Mouse (Mus musculus) heart, embryonic 12.5 days (tissue): ENCODE results near the gene Ccdc9. TPM values are rescaled to one million over a fixed set of nuclear protein-coding genes. Genes with fewer than 3 reads are reported as not detected.
"Not testable (repeated sequence)": the region's sequence is repeated elsewhere in the genome, so short reads cannot be mapped to it uniquely, and the experiment has no call there.

Source experiments
- ATAC-seq: fragments of 200-750 bp; cut with Nextera tagmentation; 2 replicates; pipeline ENCODE4 v1.8.0; 2017; ENCODE audit warnings: moderate TSS enrichment, moderate library complexity; ENCODE audit not compliant: insufficient number of reproducible peaks, low FRiP score
- H3K27ac ChIP-seq: fragments of 300-500 bp; sonication (generic); 2 replicates; pipeline ENCODE4 v1.5.1; 2016; ENCODE audit warnings: mild to moderate bottlenecking, moderate library complexity; ENCODE audit not compliant: poor library complexity, severe bottlenecking
- H3K27me3 ChIP-seq: fragments of 300-500 bp; sonication (generic); replicated peaks from 2 replicates; pipeline ENCODE4 v1.6.1; 2016; ENCODE audit warnings: mild to moderate bottlenecking, moderate library complexity
- H3K36me3 ChIP-seq: fragments of 300-500 bp; sonication (generic); 2 replicates; pipeline ENCODE4 v1.6.1; 2016; ENCODE audit warnings: mild to moderate bottlenecking, moderate library complexity
- H3K4me1 ChIP-seq: fragments of 300-500 bp; sonication (generic); replicated peaks from 2 replicates; pipeline ENCODE4 v1.6.1; 2016; ENCODE audit warnings: mild to moderate bottlenecking
- H3K4me2 ChIP-seq: fragments of 300-500 bp; sonication (generic); 2 replicates; pipeline ENCODE4 v1.6.1; 2016; ENCODE audit warnings: mild to moderate bottlenecking, moderate library complexity
- H3K4me3 ChIP-seq: fragments of 300-500 bp; sonication (generic); 2 replicates; pipeline ENCODE4 v1.5.1; 2016; ENCODE audit warnings: mild to moderate bottlenecking
- H3K9ac ChIP-seq: fragments of 300-500 bp; sonication (generic); 2 replicates; pipeline ENCODE4 v1.6.1; 2016; ENCODE audit warnings: mild to moderate bottlenecking, moderate library complexity
- H3K9me3 ChIP-seq: fragments of 300-500 bp; sonication (generic); replicated peaks from 2 replicates; pipeline ENCODE4 v1.6.1; 2016; ENCODE audit warnings: mild to moderate bottlenecking, moderate library complexity
- WGBS: fragments of 180-500 bp; shearing (Covaris S2); methylation state at CpG from one replicate; pipeline ENCODE4 v1.1.7; 2016; 5-methylcytosine and 5-hydroxymethylcytosine counted together
- polyA plus RNA-seq: library from polyadenylated mRNA; unstranded; fragments of >200 nt; fragmentation: Nextera tagmentation; extraction: Ambion mirVana; gene quantifications from 2 replicates; pipeline ENCODE4 v1.2.1, GENCODE M21; 2016

Ccdc9 gene
- polyA plus RNA-seq, 1 experiment from 2014 or later, result 24.3 TPM

DNA sequence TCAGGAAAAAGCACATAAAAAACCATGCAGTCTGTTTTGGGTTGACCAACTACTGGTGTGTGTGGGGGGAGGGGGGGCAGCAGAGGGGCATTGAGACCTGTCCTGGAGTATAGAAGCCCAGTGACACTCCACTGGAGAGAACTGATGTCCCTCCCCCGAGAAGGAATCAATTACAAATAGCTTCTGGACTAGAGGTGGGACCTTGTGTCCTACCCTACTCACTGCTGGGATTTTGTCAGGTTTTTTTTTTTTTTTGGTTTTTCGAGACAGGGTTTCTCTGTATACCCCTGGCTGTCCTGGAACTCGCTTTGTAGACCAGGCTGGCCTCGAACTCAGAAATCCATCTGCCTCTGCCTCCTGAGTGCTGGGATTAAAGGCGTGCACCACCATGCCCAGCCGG is 20.5 kb upstream of the Ccdc9 start:
- not testable (repeated sequence) for H3K9me3 ChIP-seq, H3K27ac ChIP-seq, H3K9ac ChIP-seq, H3K36me3 ChIP-seq, H3K4me2 ChIP-seq, H3K4me3 ChIP-seq, ATAC-seq, H3K27me3 ChIP-seq
- peaks cover 39% of the 10 kb centered on the region for H3K4me1 ChIP-seq
- 73% methylated on average over 6 of the region's 6 CpGs for WGBS

GRCm38 (mm10) chr7:16299419-16300035 is 12.9 kb upstream of the Ccdc9 start:
- H3K9ac ChIP-seq, result peak overlapping the region; percentile 64

DNA sequence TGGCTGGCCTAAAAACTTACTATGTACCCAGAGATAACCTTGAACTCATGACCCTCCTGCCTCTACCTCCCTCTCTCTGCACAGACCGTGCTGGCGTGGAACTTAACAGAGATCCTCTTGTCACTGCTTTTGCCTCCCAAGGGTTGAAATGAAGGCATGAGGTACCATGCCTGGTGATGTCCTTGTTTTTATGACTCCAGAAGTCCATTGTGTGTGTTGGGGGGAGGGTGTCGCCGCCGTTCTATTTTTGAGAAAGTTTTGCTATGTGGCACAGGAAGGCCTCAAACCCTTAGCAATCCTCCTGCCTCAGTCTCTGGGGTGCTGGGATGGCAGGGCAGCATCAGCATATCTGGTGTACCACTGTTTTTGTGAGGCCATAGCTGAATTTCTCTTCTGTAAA is 12.3 kb upstream of the Ccdc9 start:
- Histone ChIP-seq H3K4me2 (peak overlapping the region; percentile 93), H3K27me3 (no peaks in the 10 kb centered on the region), H3K4me1 (peaks cover 35% of the 10 kb centered on the region), H3K4me3 (peak overlapping the region; percentile 51; the same call in 1 of the 2 replicates), H3K9me3 (no peaks in the 10 kb centered on the region), H3K27ac (0 out of 2 replicates have a peak overlapping the region, but pooled peaks have one; percentile 35), H3K9ac (no peak overlapping the region), H3K36me3 (no peaks in the 10 kb centered on the region)
- no peak for ATAC-seq
- 74% methylated on average over 5 of the region's 5 CpGs for WGBS

More at GRCm38 (mm10) chr7:16299419-16300035, 12.9 kb upstream of the Ccdc9 start:
- 0 out of 2 replicates have a peak overlapping the region, but pooled peaks have one; percentile 35 for H3K27ac ChIP-seq
- no peaks in the 10 kb centered on the region for H3K36me3 ChIP-seq
- H3K4me2 ChIP-seq, result peak overlapping the region; percentile 93
- no peaks in the 10 kb centered on the region for H3K27me3 ChIP-seq
- H3K4me3 ChIP-seq, result peak overlapping the region; percentile 51
- H3K4me1 ChIP-seq, result peaks cover 35% of the 10 kb centered on the region
- under 1% methylated on average over 52 of the region's 52 CpGs for WGBS
- peak; percentile 54 for ATAC-seq
- H3K9me3 ChIP-seq, result no peaks in the 10 kb centered on the region

GRCm38 (mm10) chr7:16297616-16298015 is 11.0 kb upstream of the Ccdc9 start:
- H3K4me1 ChIP-seq, result peaks cover 35% of the 10 kb centered on the region
- 66% methylated on average over 2 of the region's 2 CpGs for WGBS
- no peak overlapping the region for H3K4me2 ChIP-seq
- H3K9me3 ChIP-seq, result no peaks in the 10 kb centered on the region
- no peak for ATAC-seq
- H3K4me3 ChIP-seq, result no peak overlapping the region
- H3K27ac ChIP-seq, result 0 out of 2 replicates have a peak overlapping the region, but pooled peaks have one; percentile 35
- H3K27me3 ChIP-seq, result no peaks in the 10 kb centered on the region
- no peak overlapping the region for H3K9ac ChIP-seq
- H3K36me3 ChIP-seq, result no peaks in the 10 kb centered on the region

- Histone ChIP-seq H3K27me3 (no peaks in the 10 kb centered on the region), H3K4me2 (peak overlapping the region; percentile 87), H3K27ac (peak overlapping the region; percentile 93), H3K9ac (peak overlapping the region; percentile 70), H3K36me3 (no peaks in the 10 kb centered on the region), H3K9me3 (no peaks in the 10 kb centered on the region), H3K4me1 (peaks cover 35% of the 10 kb centered on the region), H3K4me3 (peak overlapping the region; percentile 50)
- WGBS, result under 1% methylated on average over 21 of the region's 22 CpGs
- ATAC-seq, result peak; percentile 66
These were observed 10.3 kb upstream of the Ccdc9 start for GRCm38 (mm10) chr7:16296766-16297390.

DNA sequence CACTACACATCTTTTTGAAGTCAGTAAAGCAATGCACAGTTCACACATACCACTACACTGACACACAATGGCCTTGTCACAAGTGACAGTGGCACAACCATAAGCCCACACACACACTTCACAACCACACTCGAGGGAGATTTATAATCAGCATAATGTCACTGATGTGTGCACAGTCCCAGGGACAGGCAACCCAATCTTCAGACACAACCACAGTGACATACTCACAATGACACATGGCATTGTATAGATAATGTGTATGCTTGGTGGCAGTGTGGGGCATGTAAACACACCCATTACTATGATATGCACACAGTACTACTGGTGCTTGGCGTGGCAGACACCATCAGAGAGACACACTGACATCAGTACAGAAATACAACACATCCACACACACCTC is 9.6 kb upstream of the Ccdc9 start:
- Histone ChIP-seq H3K9me3 (no peaks in the 10 kb centered on the region), H3K4me2 (peak overlapping the region; percentile 87), H3K4me1 (peaks cover 35% of the 10 kb centered on the region), H3K9ac (no peak overlapping the region; the same call in 1 of the 2 replicates), H3K4me3 (no peak overlapping the region), H3K36me3 (no peaks in the 10 kb centered on the region), H3K27ac (peak overlapping the region; percentile 93), H3K27me3 (no peaks in the 10 kb centered on the region)
- WGBS, result 29% methylated on average over 2 of the region's 2 CpGs
- ATAC-seq, result peak; percentile 12; the same call in 1 of the 2 replicates

- Histone ChIP-seq H3K4me1 (peaks cover 35% of the 10 kb centered on the region), H3K9me3 (no peaks in the 10 kb centered on the region), H3K27ac (peak overlapping the region; percentile 93), H3K9ac (peak overlapping the region; percentile 68), H3K36me3 (no peaks in the 10 kb centered on the region), H3K27me3 (no peaks in the 10 kb centered on the region), H3K4me3 (peak overlapping the region; percentile 59), H3K4me2 (peak overlapping the region; percentile 87)
- WGBS, result 2% methylated on average over 39 of the region's 41 CpGs
- ATAC-seq, result peak; percentile 75
These were observed 8.8 kb upstream of the Ccdc9 start for GRCm38 (mm10) chr7:16295321-16295900.

GRCm38 (mm10) chr7:16294837-16295236 is 8.2 kb upstream of the Ccdc9 start:
- Histone ChIP-seq H3K9me3 (no peaks in the 10 kb centered on the region), H3K4me2 (peak overlapping the region; percentile 87), H3K27ac (peak overlapping the region; percentile 93), H3K4me1 (peaks cover 31% of the 10 kb centered on the region), H3K27me3 (no peaks in the 10 kb centered on the region), H3K4me3 (peak overlapping the region; percentile 59), H3K36me3 (no peaks in the 10 kb centered on the region), H3K9ac (peak overlapping the region; percentile 68)
- WGBS, result under 1% methylated on average over 23 of the region's 23 CpGs
- ATAC-seq, result peak; percentile 89

DNA sequence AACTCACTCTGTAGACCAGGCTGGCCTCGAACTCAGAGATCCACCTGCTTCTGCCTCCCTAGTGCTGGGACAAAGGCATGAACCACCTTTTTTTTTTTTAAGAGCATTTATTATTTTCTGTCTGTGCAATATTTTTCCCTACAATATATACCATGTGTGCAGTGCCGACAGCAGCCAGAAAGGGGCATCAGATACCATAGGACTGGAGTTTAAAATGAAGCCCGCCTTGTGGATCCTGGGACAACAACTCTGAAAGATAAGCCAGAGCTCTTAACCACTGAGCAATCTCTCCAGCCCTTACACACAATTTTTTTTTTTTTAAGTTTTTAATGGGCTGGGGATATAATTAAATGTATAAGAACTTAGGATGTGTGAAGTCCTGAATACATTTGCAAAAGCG is 7.8 kb upstream of the Ccdc9 start:
- Histone ChIP-seq H3K4me2 (peak overlapping the region; percentile 87), H3K27me3 (no peaks in the 10 kb centered on the region), H3K4me3 (peak overlapping the region; percentile 59), H3K4me1 (peaks cover 27% of the 10 kb centered on the region), H3K27ac (peak overlapping the region; percentile 93), H3K9me3 (no peaks in the 10 kb centered on the region), H3K36me3 (no peaks in the 10 kb centered on the region), H3K9ac (peak overlapping the region; percentile 68; the same call in 1 of the 2 replicates)
- 0 out of 2 replicates have a peak, but pooled peaks have one; percentile 29 for ATAC-seq
- WGBS, result 26% methylated on average over 4 of the region's 4 CpGs

- no peak for ATAC-seq
- WGBS, result 52% methylated on average over 1 of the region's 1 CpGs
- Histone ChIP-seq H3K4me1 (peaks cover 12% of the 10 kb centered on the region), H3K4me3 (no peak overlapping the region), H3K4me2 (no peak overlapping the region), H3K9ac (no peak overlapping the region), H3K9me3 (no peaks in the 10 kb centered on the region), H3K36me3 (peaks cover 15% of the 10 kb centered on the region), H3K27me3 (no peaks in the 10 kb centered on the region), H3K27ac (no peak overlapping the region)
These were observed 1.2 kb upstream of the Ccdc9 start for GRCm38 (mm10) chr7:16287791-16288190.

DNA sequence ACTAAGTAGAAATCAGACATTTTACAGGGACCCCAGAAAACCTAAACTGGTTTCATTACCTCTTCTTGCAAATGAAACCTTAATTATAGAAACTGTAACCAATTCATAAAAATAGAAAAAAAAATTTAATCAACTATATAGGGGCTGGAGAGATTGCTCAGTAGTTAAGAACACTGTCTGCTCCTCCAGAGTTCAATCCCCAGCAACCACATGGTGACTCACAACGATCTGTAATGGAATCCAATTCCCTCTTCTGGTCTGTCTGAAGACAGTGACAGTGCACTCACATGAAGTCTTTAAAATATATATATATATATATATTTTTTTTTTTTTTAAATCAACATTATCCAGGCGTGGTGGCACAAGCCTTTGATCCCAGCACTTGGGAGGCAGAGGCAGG is 421 bp upstream of the Ccdc9 start:
- H3K27ac ChIP-seq, result peak overlapping the region; percentile 95
- H3K9me3 ChIP-seq, result no peaks in the 10 kb centered on the region
- H3K9ac ChIP-seq, result 0 out of 2 replicates have a peak overlapping the region, but pooled peaks have one; percentile 72
- H3K27me3 ChIP-seq, result no peaks in the 10 kb centered on the region
- H3K4me1 ChIP-seq, result peaks cover 12% of the 10 kb centered on the region
- 86% methylated on average over 2 of the region's 2 CpGs for WGBS
- H3K4me2 ChIP-seq, result peak overlapping the region; percentile 72
- H3K4me3 ChIP-seq, result peak overlapping the region; percentile 64
- ATAC-seq, result no peak
- H3K36me3 ChIP-seq, result peaks cover 23% of the 10 kb centered on the region
